Mouse (Mus musculus): ENCODE results near the gene Clip2.

- TF ChIP-seq POLR2A (IDR thresholded peaks at IDR 0.05; ENCODE audit: control insufficient read depth, extremely low read depth, insufficient read depth, low read length, poor library complexity) (no peak), CTCF (IDR thresholded peaks at IDR 0.05; ENCODE audit: borderline replicate concordance, control insufficient read depth, extremely low read depth, insufficient read depth, low read length, poor library complexity) (no peak)
These were observed 85.1 kb downstream of the Clip2 start for GRCm38 (mm10) chr5:134467030-134467549.
